Mouse (Mus musculus) ES-E14 (cell line): ENCODE data around the gene Nfib. TPM values are rescaled to one million over a fixed set of nuclear protein-coding genes. Genes with fewer than 3 reads are reported as not detected.

Experiments used
- DNase-seq: peaks from one replicate; pipeline ENCODE4 v3.0.0-alpha.2; 2013; ENCODE audit warnings: low read depth, low spot score
- H3K27ac ChIP-seq: 2 replicates; pipeline ENCODE4 v1.5.1; 2012; ENCODE audit warnings: low read depth, mild to moderate bottlenecking, low read length, moderate library complexity, mixed read lengths; ENCODE audit not compliant: poor library complexity, insufficient read depth, severe bottlenecking
- H3K36me3 ChIP-seq: 2 replicates; pipeline ENCODE4 v1.6.1; 2012; ENCODE audit warnings: mild to moderate bottlenecking, low read length, moderate library complexity, mixed read lengths; ENCODE audit not compliant: control insufficient read depth, poor library complexity, insufficient read depth, severe bottlenecking
- H3K4me1 ChIP-seq, 2 experiments: fragments of 150-350 bp in 1 of 2; sonication (generic) in 1 of 2; 2 replicates each; pipeline ENCODE4 v1.6.1; 2012; ENCODE audit warnings: low read length in 2 of 2, mild to moderate bottlenecking in 1 of 2, mixed read lengths in 1 of 2; ENCODE audit not compliant: control insufficient read depth in 2 of 2, insufficient read depth in 2 of 2, poor library complexity in 1 of 2
- H3K4me3 ChIP-seq, 2 experiments: fragments of 150-350 bp in 1 of 2; sonication (generic) in 1 of 2; 2 replicates each; pipeline ENCODE4 v1.5.1; 2012; ENCODE audit warnings: low read length in 2 of 2, low read depth in 1 of 2, mild to moderate bottlenecking in 1 of 2, mixed read lengths in 1 of 2; ENCODE audit not compliant: insufficient read depth in 1 of 2, poor library complexity in 1 of 2, severe bottlenecking in 1 of 2
- H3K9ac ChIP-seq: 2 replicates; pipeline ENCODE4 v1.6.1; 2012; ENCODE audit warnings: low read depth, mild to moderate bottlenecking, low read length, mixed read lengths; ENCODE audit not compliant: poor library complexity, insufficient read depth, severe bottlenecking
- H3K9me3 ChIP-seq: fragments of 150-350 bp; sonication (generic); 2 replicates; pipeline ENCODE4 v1.6.1; 2012; ENCODE audit warnings: low read depth, mild to moderate bottlenecking, low read length; ENCODE audit not compliant: control insufficient read depth, insufficient read depth
- CHD2 ChIP-seq: IDR thresholded peaks from 2 replicates; pipeline ENCODE4 v1.6.1; 2014; ENCODE audit warnings: mild to moderate bottlenecking, low read depth, low read length, inconsistent platforms
- HCFC1 ChIP-seq: IDR thresholded peaks from 2 replicates; pipeline ENCODE4 v1.6.1; 2012; ENCODE audit warnings: low read length, inconsistent platforms, borderline replicate concordance; ENCODE audit not compliant: insufficient read depth
- MAFK ChIP-seq: IDR thresholded peaks from 2 replicates; pipeline ENCODE4 v1.6.1; 2014; ENCODE audit warnings: mild to moderate bottlenecking, low read depth, low read length, inconsistent platforms; ENCODE audit not compliant: insufficient read depth
- ZC3H11A ChIP-seq: IDR thresholded peaks from 2 replicates; pipeline ENCODE4 v1.6.1; 2012; ENCODE audit warnings: low read depth, mild to moderate bottlenecking, inconsistent platforms, low read length, borderline replicate concordance
- ZNF384 ChIP-seq: IDR thresholded peaks from 2 replicates; pipeline ENCODE4 v1.6.1; 2012; ENCODE audit warnings: low read depth, low read length, inconsistent platforms
- in situ Hi-C, 2 experiments: fragments of 600-800 bp; cut with MboI; formaldehyde crosslinking; loops; one replicate each; pipeline ENCODE4 v1.15.1; 2025; ENCODE audit warnings: low sequenced_read_pairs in 2 of 2, inconsistent platforms in 1 of 2; ENCODE audit not compliant: unreplicated experiment in 2 of 2
- total RNA-seq: library from RNA; depleted of rRNA; stranded (reverse); fragments of 300-350 nt; gene quantifications from 2 replicates; pipeline ENCODE4 v1.2.3, GENCODE M21; 2012

Nfib gene
- total RNA-seq, 1 experiment, result 8.9 TPM

DNA sequence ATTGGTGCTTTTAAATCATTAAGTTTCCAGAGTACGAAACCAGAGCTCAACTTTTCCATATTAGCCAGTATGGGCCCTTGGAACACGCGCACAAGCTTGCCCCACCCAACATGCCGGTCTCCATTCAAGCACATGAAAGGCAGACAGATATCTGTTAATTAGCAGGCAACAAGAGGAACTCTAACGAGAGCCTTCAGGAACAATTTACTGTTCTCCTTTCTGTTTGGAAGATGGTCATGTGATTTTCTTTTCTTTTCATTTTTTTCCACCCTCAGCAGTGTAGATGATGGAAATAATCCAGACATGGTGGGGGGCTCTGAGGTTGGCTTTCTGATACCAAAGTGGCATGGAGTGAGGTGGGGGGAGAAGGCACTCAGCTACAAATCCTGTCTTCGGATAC lies 361.3 kb downstream of the Nfib start:
- TF ChIP-seq ZNF384 (no peak), HCFC1 (no peak), ZC3H11A (no peak), MAFK (no peak), CHD2 (no peak)
- Histone ChIP-seq H3K4me1 (peaks cover 2 to 9% of the 10 kb centered on the region in 2 experiments; a peak in 3 of 4 replicates), H3K4me3 (no peak overlapping the region), H3K9me3 (no peaks in the 10 kb centered on the region), H3K36me3 (no peaks in the 10 kb centered on the region), H3K9ac (no peak overlapping the region), H3K27ac (no peak overlapping the region)
- in situ Hi-C loops, result no loop called here
- DNase-seq, result no peak

GRCm38 (mm10) chr4:82338930-82339329 lies 366.6 kb downstream of the Nfib start:
- H3K36me3 ChIP-seq, result no peaks in the 10 kb centered on the region
- in situ Hi-C loops, result no loop called here
- no peaks in the 10 kb centered on the region for H3K9me3 ChIP-seq
- no peak overlapping the region for H3K27ac ChIP-seq
- TF ChIP-seq CHD2, result no peak
- TF ChIP-seq ZNF384, result no peak
- no peak for TF ChIP-seq ZC3H11A
- TF ChIP-seq HCFC1, result no peak
- TF ChIP-seq MAFK, result no peak
- H3K4me3 ChIP-seq, result no peak overlapping the region
- no peak for DNase-seq
- no peak overlapping the region for H3K9ac ChIP-seq
- peaks cover 0 to 2% of the 10 kb centered on the region in 2 experiments; a peak in 2 of 4 replicates for H3K4me1 ChIP-seq

GRCm38 (mm10) chr4:82338481-82338880 lies 367.1 kb downstream of the Nfib start:
- H3K9ac ChIP-seq, result no peak overlapping the region
- DNase-seq, result no peak
- no peaks in the 10 kb centered on the region for H3K9me3 ChIP-seq
- in situ Hi-C loops, result no loop called here
- H3K27ac ChIP-seq, result no peak overlapping the region
- TF ChIP-seq CHD2, result no peak
- TF ChIP-seq ZC3H11A, result no peak
- TF ChIP-seq MAFK, result no peak
- no peak for TF ChIP-seq ZNF384
- TF ChIP-seq HCFC1, result no peak
- H3K4me3 ChIP-seq, result no peak overlapping the region
- no peaks in the 10 kb centered on the region for H3K36me3 ChIP-seq
- H3K4me1 ChIP-seq, result peaks cover 0 to 2% of the 10 kb centered on the region in 2 experiments; a peak in 2 of 4 replicates

DNA sequence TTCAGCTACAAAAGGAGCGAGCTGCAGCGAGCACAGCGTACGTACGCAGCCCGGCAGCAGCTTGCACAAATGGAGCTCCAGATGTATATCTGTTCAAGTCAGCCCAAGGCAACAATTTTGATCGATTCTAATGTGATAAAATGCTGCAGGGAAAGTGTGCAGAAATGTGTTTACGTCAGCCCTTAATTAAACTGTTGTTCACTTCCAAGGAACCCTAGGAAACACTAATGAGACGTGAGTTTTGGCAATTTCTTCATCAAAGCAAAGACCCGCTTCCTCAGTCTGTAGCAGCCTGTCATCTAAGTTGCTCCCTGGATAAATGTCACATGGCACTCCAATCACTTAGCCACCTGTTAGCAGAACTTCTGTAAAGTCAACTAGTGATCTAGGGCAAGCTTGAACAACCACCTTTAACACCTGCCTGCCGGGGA lies 368.6 kb downstream of the Nfib start:
- H3K4me1 ChIP-seq, result peaks cover 0 to 2% of the 10 kb centered on the region in 2 experiments; a peak in 2 of 4 replicates
- H3K9me3 ChIP-seq, result no peaks in the 10 kb centered on the region
- in situ Hi-C loops, result no loop called here
- TF ChIP-seq HCFC1, result no peak
- no peak for TF ChIP-seq MAFK
- TF ChIP-seq ZNF384, result no peak
- no peak for TF ChIP-seq CHD2
- TF ChIP-seq ZC3H11A, result no peak
- no peak overlapping the region for H3K27ac ChIP-seq
- no peak for DNase-seq
- no peak overlapping the region for H3K4me3 ChIP-seq
- H3K9ac ChIP-seq, result no peak overlapping the region
- H3K36me3 ChIP-seq, result no peaks in the 10 kb centered on the region

- Histone ChIP-seq H3K9ac (no peak overlapping the region), H3K4me3 (no peak overlapping the region), H3K9me3 (no peaks in the 10 kb centered on the region), H3K4me1 (no peaks in the 10 kb centered on the region), H3K36me3 (no peaks in the 10 kb centered on the region), H3K27ac (no peak overlapping the region)
- TF ChIP-seq MAFK, result no peak
- TF ChIP-seq CHD2, result no peak
- no peak for TF ChIP-seq ZNF384
- TF ChIP-seq ZC3H11A, result no peak
- TF ChIP-seq HCFC1, result no peak
- DNase-seq, result no peak
- in situ Hi-C loops, result no loop called here
Measured at GRCm38 (mm10) chr4:82335266-82335865, 370.2 kb downstream of the Nfib start.
